Mouse (Mus musculus) CD4-positive helper T cell, adult 2 months (primary cell): ENCODE results near the gene Meis2.

ENCODE experiments used
- DNase-seq: peaks from one replicate; pipeline ENCODE4 v3.0.0-alpha.2; 2012; ENCODE audit warnings: low read depth, missing footprints, low spot score

The Meis2 gene

DNA sequence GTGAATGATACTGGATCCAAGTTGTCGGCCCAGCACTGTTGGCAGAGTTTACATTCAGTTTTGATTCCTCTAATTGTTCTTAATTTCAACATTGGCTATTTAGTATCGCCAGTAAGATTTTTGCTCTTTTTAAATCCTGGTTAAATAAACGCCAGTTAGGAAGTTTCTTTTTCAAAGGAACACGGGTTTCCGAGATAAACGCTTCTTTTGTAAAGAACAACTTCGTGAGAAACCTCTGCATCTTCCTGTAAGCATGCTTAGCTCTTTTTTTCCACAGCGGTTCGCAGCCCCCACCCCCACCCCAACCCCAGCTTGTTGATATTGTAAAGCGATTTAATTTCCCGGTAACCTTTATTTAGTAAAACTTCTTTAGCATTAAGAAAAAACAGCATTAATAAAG lies 2.8 kb upstream of the Meis2 start:
- DNase-seq = no peak

DNA sequence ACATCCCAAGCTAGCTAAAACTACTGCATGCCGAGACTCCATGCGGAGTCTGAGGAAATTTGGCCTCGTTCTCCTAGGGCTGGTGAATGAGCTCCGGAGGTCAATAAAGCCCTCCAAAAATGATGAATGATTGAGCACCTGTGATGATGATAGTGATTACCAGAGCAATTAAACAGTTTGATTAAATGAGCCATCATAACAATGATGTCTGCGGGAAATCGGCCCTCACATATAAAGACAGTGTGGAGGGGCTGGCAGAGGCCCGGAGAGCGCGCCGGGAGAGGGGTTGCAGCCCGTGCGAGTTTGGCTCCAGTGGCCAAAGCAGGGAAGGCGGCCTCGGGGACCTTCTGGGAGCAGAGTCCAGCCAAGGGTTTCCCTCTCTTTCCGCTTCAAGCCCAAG lies 2.1 kb upstream of the Meis2 start:
- no peak for DNase-seq

DNA sequence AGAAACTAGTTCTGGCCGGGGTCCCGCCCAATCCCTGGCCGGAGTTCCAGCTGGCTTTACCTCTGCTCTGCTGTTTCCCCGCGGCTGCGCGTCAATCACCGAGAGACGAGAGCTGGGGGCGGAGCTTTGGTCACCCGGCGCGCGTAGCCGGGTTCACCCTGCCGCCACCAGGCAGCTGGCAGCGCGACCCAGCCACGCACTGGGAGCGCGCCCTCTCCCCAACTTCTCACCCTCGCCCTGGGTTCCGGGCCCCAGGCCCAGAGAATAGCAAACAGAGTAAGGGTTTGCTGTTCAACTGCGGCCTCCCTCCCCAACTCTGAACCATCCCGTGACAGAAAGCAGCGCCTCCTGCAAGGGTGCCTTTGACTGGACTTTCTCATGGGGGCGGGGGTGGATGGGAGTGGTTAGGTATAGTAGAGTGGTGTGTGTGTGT lies 1.4 kb upstream of the Meis2 start:
- DNase-seq = peak; percentile 55

DNA sequence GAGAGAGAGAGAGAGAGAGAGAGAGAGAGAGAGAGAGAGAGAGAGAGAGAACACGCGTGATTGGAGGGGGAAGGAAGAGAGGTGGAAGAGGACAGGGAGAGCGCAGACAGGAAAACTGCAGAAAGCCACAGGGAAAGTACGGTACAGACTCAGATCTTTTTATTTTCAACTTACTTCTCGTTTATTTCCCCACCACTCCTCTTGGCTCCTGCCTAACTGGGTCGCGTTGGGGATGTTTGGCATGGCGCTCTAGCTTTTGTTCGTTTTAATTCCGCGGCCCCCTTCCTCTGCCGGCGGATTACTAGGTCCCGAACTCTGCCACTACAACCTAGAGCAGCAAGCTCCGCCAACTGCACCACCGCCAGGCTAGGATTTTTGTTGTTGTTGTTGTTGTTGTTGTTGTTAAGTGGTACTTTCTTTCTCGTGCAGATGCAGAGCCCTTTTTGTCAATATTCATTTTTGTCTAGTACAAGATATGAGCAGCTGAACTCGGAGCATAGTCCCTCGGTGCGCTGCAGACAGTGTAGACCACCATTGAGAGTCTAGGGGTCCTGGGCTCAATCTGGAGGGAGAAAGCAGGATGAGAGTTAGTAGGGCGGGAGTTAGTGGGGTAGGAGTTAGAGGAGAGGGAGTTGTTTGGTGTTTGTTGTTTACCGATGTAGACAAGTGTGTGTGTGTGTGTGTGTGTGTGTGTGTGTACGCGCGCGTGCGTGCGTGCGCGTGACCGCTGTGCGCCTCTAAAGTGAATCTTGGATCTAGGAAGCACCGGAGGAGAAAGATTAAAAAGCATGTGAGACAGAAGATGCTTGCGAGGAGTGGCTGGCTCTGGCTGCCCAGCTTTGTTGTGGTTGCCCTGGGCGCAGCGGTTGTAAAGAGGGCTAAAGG lies 660 bp upstream of the Meis2 start:
- DNase-seq = no peak

DNA sequence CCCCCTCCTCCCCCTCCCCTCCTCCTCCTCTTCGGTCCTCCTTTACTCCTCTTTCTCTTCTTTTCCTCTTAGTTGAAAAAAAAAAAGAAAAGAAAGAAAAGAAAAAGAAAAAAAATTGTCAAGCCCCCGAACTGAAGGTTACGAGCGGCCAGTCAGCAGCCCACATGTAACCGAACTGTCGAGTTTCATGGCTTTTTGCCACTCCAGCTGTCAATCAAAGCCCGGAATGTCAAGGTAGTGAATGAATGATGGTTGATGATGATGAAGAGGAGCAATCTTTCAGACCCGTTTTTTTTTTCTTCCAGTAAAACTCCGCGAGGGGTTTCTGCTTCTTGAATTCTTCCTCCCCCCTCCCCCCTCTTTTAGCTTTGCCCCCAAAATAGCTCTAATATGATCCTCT lies 582 bp downstream of the Meis2 start:
- DNase-seq = no peak

DNA sequence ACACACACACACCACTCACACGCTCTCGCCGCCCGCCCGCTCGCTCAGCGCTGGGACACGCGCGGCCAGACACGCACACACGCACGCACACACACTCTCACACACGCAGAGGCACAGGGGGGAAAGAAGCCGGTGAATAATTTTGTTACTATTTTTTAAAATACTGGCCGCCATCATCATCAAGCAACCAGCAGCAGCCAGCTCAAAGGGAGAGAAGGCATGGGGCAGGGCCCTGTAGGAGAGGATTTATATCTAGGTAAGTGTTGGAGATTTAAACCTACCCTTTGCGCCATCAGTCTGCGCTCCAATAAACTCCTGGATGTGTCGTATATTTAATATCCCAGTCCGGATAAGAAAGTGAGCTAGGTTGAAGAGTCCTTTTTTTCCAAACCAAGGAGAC lies 1.1 kb downstream of the Meis2 start:
- peak; percentile 12 for DNase-seq

DNA sequence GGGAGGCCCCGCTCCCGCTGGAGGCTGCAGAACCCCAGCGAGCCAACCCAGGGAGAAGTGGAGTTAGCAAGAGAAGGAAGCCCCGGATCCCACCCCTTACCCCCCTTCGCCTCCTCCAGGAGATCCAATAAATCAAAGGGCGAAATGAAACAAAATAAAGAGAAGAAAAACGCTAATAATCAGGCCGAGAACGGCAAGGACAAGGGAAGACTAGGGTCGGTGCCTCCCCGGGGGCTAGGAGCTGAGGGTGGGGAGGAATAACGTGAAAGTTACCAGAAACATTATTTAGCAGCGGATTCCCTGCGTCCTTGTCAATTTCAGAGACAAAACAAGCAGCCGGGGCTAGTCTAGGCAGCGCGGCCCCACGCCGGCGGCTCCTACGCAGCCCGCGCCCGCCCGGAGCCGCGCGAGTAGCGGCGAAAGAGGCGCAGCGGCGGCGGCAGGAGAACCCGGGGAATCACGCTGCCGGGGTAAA lies 1.8 kb downstream of the Meis2 start:
- no peak for DNase-seq

DNA sequence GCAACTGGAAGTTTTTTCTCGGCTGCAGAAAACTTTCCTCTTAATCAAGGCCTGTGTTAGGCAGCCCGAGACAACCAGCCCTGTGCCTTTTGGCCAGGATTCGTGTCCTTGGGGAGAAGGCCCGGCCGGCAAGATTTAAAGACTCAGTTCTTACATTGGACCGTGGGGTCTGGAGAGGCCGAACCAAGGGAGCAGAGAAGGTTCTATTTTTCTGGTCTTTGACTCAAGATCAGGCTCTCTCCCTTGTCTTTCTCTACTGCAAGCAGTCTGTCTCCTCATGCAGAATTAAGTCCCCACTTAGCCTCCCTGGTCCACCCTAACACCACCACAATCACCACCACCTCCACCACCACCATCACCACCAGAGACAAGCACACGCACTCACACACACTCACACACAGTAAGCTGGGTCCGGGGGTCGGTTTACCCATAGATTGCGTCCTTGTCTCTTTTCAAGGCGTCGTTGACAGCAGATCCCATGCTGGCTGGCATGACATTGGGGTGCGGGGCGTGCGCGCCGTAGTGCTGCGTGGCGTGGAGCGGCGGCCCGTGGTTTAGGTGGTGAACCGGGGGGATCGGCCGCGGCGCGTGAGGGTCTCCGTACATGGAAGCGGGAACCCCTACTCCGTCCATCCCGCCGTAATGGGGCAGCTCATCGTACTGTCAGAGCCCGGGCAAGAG lies 2.7 kb downstream of the Meis2 start:
- no peak for DNase-seq

DNA sequence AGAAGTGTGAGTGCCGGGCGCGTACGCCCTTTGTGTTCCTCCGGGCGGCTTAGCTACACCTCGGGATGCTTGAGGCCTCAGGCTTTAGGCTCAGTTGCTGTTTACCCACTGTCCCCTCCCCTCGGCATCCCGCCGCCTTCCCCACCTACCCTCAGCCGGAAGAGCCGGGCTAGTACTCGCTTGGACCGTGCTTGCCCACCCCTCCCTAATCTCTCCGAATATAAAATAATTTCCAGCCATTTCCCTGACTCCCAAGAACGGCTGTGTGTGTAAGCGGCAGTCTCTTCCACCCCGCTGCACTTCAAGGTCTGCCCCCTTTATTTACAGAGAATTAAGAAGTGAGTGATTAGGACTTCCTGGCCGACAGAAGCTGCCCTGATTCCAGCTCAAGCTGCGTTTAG lies 3.4 kb downstream of the Meis2 start:
- no peak for DNase-seq

DNA sequence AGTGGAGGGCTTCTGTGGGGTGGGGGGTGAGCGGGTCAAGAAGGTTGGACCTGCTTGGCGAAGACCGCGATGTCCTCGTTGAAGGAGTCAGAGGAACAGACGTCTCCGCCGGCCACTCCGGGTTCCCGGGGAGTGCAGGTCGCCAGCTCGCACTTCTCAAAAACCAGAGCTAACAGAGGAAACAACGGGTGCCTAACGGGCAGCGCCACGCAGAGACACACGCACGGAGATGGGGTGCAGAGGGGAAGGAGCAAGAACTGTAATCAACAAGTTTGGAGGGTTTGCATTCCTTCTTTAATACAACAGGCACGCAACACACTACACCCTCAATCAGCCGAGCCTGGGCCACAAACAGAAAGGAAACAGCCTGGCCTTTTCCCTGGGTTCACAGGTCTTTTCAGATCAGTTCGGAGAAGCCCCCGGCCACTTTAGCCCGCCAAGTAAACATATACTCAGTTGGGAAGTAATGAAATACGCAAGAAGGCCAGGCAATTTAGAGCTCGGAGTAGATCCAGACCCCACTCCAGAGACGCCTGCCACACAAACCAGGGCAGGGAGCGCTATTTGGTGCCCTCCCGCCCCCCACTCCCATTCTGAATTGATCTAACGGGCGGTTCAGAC lies 4.1 kb downstream of the Meis2 start:
- no peak for DNase-seq

DNA sequence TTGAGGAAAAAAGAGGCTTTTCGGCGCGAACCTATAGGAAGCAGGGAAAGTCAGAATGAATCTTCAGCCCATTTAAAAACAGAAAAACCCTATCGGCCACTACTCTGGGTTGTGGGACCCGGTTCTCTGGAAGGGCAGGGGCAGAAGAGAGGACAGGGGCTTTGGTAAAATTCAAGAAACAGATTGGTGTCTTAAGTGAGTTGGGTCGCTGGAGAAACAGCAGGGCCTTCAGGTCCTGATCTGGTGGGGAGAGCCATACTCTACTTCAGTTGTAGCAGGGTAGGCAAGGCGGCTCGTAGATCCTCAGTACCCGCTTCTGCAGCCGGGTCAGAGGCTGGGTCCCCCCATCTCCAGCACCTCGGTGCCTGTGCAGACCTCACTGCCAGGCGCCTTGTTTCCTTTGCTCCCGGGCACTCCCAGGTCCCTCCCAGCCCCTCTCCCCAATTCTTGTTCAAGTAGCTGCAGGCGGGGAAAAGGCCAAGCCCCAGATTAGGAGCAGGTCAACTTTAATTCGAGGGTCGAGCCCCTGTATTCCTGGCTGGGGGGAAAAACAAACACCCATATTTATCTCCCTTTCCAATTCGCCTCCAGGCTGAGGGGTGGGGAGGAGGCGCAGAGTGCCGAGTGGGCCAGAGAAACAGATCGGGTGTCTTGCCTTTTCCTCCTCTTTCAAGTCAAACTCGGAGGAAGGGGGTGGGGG lies 4.8 kb downstream of the Meis2 start:
- DNase-seq = no peak

DNA sequence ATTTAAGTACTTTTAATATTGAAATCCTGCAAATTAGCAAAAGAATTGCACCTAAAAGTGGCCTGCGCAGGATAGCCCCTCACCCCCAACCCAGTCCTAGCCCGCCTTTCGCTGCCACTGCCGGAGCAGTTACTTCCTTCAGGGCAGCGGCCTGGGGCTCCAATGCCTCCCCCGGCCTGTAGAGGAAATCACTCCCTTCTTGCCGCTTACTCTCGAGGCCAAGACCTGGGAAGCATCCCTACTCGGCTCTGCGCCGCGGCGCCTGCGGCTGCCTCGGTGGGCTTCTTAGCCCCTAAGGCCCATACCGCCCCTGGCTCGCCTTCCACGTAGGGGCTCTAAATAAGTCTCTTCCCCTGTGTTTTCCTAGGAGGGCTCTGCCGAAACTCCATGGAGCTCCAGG lies 5.4 kb downstream of the Meis2 start:
- no peak for DNase-seq

DNA sequence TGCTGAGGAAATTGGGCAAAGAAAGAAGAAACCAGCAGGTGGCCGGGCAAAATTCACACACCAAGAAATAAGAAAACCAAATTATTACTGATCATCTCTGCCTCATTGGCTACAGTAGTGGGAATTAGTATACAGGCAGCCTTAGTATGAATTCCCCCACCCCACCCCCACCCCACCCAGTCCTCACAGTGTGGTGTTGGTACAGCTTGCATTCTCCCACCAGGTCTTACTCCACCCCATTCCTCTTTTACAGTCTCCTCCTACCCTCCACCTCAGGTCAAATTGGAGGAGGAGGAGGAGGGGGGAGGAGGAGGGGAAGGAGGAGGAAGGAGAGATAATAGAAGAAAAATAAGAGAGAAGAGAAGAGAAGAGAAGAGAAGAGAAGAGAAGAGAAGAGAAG lies 6.0 kb downstream of the Meis2 start:
- no peak for DNase-seq

DNA sequence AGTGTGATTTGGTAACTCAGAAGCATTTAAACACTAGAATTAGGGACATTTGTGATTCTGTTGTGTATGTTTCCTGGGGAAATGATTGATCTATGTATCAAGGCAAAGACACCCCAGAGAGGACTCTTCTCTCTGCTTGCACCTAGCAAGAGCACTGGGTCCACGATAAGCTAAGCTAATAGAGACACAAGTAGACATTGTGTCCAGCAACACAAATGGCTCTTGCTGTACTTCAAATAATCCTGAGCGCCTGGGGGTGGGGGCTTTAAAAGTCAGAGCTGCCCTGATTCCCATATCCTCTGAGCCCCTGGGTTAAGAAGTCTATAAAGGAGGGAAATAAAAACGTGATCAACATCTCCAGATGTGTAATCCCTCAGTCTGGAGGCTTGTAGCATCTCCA lies 6.6 kb downstream of the Meis2 start:
- DNase-seq = no peak

DNA sequence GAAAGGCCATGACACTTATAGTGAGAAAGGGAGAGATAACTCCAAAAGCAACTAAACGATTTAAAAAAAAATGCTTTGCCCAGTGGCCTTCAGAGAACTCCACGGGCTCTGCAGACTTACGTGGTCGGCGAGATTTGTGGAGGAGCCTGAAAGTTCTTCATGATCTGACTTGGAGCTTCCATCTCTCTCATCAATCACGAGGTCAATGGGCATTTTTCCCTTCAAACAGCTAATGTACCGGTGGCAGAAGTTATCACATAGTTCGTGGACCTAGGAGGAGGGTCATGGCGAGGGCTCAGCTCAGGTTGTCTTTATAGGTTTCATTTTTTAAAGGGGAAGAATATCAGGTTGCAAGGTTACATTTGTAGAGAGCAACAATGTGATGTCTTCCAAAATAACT lies 7.1 kb downstream of the Meis2 start:
- DNase-seq = no peak

DNA sequence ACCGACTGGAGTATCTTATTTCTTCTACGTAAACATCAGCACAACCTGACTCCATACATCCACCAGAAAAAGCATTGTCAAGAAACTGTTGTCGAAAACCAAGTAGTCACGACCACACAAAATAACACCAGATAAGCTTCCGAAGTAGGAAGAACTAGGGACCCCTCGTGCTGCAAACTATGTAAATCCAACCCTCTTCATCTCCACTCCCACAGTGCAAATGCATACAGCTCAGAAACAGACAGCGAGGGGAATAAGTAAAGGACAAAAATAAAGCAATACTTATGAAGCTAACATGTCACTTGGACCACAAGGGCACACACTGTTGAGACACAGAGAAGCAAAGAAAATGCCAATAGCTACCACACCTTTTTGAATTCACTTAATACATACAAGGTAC lies 8.8 kb downstream of the Meis2 start:
- DNase-seq = no peak

DNA sequence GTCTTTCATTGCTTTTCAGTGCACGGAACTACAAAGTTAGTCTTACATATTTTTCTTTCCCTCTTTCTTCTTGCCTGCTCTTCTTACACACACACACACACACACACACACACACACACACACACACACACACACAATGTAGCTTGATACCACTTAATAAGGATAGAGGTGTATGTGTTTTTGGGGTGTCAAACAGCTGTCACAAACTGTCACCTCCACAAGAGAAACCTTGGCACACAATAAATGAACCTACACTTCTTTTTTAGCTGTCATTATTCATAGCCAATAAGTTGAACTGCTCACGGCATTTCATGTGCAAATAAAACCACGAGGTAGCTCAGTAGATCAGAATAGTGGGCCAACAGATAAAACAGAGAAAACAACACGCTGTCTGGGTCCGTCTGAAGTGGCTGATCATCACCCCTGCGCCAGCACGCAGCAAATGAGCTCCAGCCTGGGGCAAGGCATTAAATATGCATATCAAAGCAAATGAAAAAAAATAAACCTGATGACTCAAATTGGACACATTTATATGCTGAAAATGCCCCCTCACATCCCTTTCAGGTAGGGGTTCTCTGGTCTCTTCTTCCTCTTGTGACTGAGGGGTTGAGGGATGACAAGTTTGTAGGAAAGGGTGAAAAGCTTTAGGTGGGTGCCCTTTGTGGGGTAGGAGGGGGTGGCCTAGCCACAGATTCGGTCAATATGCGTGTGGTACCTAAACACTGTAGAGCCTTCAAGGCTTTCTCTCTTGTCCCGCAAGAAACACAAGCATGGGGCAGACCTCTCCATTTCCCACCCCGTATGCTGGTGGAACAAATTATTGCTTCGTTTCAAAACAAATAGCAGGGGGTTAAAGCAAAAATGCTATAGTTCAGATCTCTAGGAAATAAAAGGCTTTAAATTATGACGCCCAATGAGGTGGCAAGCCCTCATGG lies 9.7 kb downstream of the Meis2 start:
- DNase-seq = no peak

DNA sequence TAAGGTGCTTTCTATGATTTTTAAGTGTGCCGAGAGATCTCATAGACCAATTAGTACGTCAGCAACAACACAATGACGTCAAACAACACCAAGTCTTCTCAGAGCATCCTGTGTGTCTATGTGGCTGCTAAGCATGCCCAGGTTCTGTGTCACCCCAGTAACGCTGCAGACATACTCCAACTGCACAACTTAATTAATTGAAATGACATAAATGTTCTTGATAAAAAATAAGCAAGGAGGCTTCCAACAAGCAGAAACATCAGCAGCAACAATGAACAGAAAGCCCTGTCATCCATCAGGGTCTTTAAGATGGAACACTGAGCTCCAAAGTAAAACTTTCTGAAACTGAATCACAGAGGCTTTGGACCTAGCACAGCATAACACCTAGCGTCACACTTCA lies 11.7 kb downstream of the Meis2 start:
- no peak for DNase-seq

DNA sequence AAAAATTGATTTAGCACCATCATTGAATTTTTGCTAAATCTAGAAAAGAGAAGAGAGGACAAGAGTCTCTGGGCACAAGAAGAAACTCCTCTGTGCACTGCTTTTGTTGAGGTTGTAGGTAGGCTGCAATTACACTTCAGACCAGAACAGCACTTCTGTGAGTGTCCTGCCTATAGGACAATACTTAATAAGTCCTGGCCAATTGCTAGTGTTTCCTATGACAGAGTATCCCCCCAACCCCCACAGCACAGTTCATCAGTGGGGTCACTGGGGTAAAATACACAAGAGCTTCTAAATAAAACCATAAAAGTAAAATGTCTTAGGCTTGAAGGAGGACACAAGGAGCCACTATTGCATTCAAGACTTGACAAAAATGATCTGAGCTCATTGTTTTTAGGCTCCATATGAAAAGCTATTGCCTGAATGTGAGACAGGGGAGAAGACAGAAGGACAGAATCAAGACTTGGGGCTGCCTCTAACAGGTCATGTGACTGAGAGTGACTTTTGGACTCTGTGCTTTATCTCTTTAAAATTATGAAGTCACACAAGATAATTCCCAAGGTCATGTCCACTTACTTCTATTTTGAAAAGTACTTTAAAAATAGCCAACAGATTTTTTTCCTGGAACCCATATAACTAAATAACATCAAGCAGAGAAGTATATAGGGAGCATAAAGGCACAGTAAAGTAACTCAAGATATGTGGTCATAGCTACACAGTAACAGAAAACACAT lies 12.8 kb downstream of the Meis2 start:
- no peak for DNase-seq

DNA sequence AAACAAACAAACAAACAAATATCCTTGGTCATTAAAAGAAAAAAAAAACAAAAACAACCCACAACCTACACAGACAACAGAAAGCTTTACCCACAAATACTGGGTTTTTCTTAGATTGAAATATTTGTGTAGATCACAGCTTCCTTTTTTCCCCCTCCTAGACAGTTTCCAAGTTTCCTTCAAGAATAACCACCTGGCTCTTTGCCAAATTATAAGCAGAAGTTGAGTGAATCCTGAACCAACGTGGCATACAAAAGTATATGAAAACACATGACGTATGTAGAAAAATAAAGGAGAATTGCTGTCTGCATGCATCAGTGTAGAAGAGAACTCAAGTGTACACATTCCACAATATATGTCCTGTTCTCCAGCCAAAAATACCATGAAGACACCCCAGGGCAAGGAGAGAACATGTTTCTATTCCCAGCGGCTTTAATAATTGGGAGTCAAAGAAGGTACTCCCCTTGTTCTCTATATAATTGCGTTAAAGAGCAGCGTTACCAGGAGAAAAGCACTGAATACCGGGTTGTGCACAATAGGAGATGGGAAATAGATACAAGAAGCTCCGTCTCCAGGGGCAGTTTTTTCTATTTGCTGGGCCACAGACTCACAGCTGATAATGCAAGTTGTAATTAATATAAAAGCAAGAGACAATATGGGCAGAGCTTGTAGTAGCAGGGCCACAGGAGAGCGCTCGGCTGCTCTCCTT lies 13.6 kb downstream of the Meis2 start:
- no peak for DNase-seq
